Mouse (Mus musculus) CD4-positive naive resting alpha-beta T cell, adult 57 days (primary cell): ENCODE results near the gene Tmem165. TPM values are rescaled to one million over a fixed set of nuclear protein-coding genes. Genes with fewer than 3 reads are reported as not detected.

ENCODE experiments used
- total RNA-seq: library from RNA; stranded (reverse); gene quantifications from one replicate; pipeline ENCODE4 v1.2.4, GENCODE M21; 2023

Gene Tmem165
- 31.1 TPM for total RNA-seq

DNA sequence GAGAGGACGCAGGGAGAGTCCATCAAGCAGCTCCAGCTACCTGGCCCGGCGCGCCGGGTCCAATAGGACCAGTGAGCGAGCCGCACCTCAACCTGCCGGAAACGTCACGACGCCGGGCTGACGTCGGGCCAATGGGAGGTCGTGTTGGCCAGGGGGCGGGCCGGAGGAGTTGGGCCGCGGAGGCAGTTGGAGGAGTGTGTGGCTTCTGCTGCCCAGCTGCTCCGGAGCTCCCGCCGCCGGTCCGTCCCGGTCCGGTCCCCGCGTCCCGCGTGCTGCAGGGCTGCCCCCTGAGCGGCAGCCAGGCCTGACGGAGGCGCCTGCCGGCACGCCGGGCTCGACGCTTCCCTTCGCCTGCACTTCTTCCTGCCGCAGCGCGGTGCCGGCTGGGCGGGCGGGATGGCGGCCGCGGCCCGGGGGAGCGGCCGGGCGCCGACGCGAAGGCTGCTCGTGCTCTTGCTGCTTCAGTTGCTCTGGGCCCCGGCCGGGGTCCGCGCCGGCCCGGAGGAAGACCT is at the start of gene Tmem165:
TSS of gene Tmem165 (plus strand) at position 131 of the 512 bp plus-strand sequence.

DNA sequence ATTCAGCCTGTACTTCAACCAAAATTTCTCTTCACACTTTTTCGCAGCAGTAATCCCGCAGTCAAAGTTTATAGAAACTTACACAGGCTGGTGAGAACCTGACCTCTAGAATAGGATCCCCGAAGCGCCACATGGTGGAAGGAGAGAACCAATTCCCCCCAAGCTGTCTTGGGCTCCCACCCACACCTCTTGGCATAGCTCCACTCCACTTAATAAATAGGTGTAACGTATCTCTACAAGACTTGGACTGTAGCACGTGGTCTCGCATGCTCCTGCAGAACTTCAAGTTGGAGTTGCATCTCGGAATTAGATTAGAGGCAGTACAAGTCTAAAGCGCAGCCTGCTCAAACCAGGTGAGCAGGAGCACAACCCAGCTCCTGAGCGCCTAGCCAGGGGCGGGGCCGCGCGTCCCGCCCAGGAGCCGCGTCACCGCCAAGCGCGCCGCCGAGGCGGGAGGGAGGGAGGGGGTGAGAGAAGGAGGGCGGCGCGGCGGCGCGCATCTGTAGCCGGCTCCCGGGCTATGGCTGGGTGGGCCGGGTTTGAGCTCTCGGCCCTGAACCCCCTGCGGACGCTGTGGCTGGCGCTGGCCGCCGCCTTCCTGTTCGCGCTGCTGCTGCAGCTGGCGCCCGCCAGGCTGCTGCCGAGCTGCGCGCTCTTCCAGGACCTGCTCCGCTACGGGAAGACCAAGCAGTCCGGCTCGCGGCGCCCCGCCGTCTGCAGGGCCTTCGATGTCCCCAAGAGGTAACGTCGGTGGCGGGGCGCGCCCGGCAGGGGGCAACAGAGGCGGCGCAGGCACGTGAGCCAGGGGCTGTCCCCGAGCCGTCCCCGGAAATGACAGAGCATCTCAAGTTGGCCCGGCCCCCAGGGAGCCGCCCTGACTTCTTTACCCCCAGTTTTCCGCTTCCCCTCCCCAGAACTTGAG is 43.6 kb upstream of the Tmem165 start, which contains the start of gene Srd5a3:
TSS of gene Srd5a3 (plus strand) at position 464 of the 922 bp plus-strand sequence.

Other genes starting within 250 kb of the Tmem165 start
- gene Kdr, start 205.4 kb upstream of the Tmem165 start, total RNA-seq = 0.59 TPM
- 39.2 TPM for gene Srd5a3, start 43.6 kb upstream of the Tmem165 start, total RNA-seq
- 19.8 TPM for gene Clock, start 120.9 kb downstream of the Tmem165 start, total RNA-seq
- not detected for gene Pdcl2, start 147.3 kb downstream of the Tmem165 start, total RNA-seq
- not detected for gene Nmu, start 179.9 kb downstream of the Tmem165 start, total RNA-seq